Mouse (Mus musculus) neutrophil, adult 65 days (primary cell): Measurements from ENCODE around the gene Ralgps1. TPM values are rescaled to one million over a fixed set of nuclear protein-coding genes. Genes with fewer than 3 reads are reported as not detected.

Source experiments
- total RNA-seq: library from RNA; stranded (reverse); gene quantifications from 2 replicates; pipeline ENCODE4 v1.2.4, GENCODE M21; 2023

Gene Ralgps1
- total RNA-seq, result 37.2 and 59.5 TPM in 2 replicates

GRCm38 (mm10) chr2:33370777-33371647, at the start of gene Ralgps1:
Gene Ralgps1 (minus strand): TSS chr2:33371486.

GRCm38 (mm10) chr2:33215700-33216509, 155.4 kb downstream of the Ralgps1 start, which contains the start of gene Angptl2:
Gene Angptl2 (plus strand): TSS chr2:33216069.

GRCm38 (mm10) chr2:33131500-33132092, 239.7 kb downstream of the Ralgps1 start, which contains the start of gene Garnl3:
Gene Garnl3 (minus strand): TSS chr2:33131654.

Other genes with a start within 250 kb of the Ralgps1 start
- gene Garnl3, start 239.8 kb downstream of the Ralgps1 start, total RNA-seq, result 0.64 and 0.92 TPM in 2 replicates
- 0.86 and 1.3 TPM in 2 replicates for gene Angptl2, start 155.4 kb downstream of the Ralgps1 start, total RNA-seq
- 24.8 and 34.5 TPM in 2 replicates for gene Zbtb34, start 59.8 kb upstream of the Ralgps1 start, total RNA-seq
- 25.8 and 35.6 TPM in 2 replicates for gene Zbtb43, start 97.1 kb upstream of the Ralgps1 start, total RNA-seq